Mouse (Mus musculus) ES-Bruce4 (cell line): Measurements from ENCODE around the gene Tom1l2. TPM values are rescaled to one million over a fixed set of nuclear protein-coding genes. Genes with fewer than 3 reads are reported as not detected.

Source experiments
- H3K27ac ChIP-seq: 2 replicates; pipeline ENCODE4 v1.5.1; 2012; ENCODE audit warnings: low read length, inconsistent platforms; ENCODE audit not compliant: insufficient read depth
- H3K27me3 ChIP-seq: 2 replicates; pipeline ENCODE4 v1.6.1; 2012; ENCODE audit warnings: mild to moderate bottlenecking, low read length, inconsistent platforms; ENCODE audit not compliant: control insufficient read depth, poor library complexity, insufficient read depth, severe bottlenecking
- H3K36me3 ChIP-seq: 2 replicates; pipeline ENCODE4 v1.6.1; 2012; ENCODE audit warnings: inconsistent platforms, mild to moderate bottlenecking, low read length, moderate library complexity; ENCODE audit not compliant: control insufficient read depth, poor library complexity, insufficient read depth, severe bottlenecking
- H3K4me1 ChIP-seq: one replicate; pipeline ENCODE4 v1.8.1; 2011; ENCODE audit warnings: low read length; ENCODE audit not compliant: control insufficient read depth, insufficient read depth
- H3K4me3 ChIP-seq: 2 replicates; pipeline ENCODE4 v1.5.1; 2011; ENCODE audit warnings: low read depth, mild to moderate bottlenecking, low read length
- H3K9ac ChIP-seq: 2 replicates; pipeline ENCODE4 v1.6.1; 2012; ENCODE audit warnings: low read depth, mild to moderate bottlenecking, inconsistent platforms; ENCODE audit not compliant: poor library complexity, severe bottlenecking
- H3K9me3 ChIP-seq: replicated peaks from 2 replicates; pipeline ENCODE4 v1.6.1; 2012; ENCODE audit warnings: mild to moderate bottlenecking, low read length, inconsistent platforms; ENCODE audit not compliant: control insufficient read depth, poor library complexity, insufficient read depth, severe bottlenecking
- CTCF ChIP-seq: IDR thresholded peaks from one replicate; pipeline ENCODE4 v1.8.1; 2011; ENCODE audit warnings: low read depth, low read length
- EP300 ChIP-seq: IDR thresholded peaks from 2 replicates; pipeline ENCODE4 v1.6.1; 2011; ENCODE audit warnings: low read depth, low read length; ENCODE audit not compliant: insufficient read depth
- POLR2A ChIP-seq: IDR thresholded peaks from one replicate; pipeline ENCODE4 v1.8.1; 2011; ENCODE audit warnings: low read length; ENCODE audit not compliant: insufficient read depth
- polyA plus RNA-seq: library from polyadenylated mRNA; stranded (reverse); fragments of >200 nt; gene quantifications from 2 replicates; pipeline ENCODE4 v1.2.4, GENCODE M21; 2011; ENCODE audit warnings: low read depth; ENCODE audit not compliant: missing spikeins, insufficient read depth, insufficient read length

The Tom1l2 gene
- polyA plus RNA-seq, 1 experiment = 9.9 TPM

- Histone ChIP-seq H3K27ac (no peak overlapping the region), H3K27me3 (no peaks in the 10 kb centered on the region)
Measured at GRCm38 (mm10) chr11:60308506-60309116, 44.1 kb downstream of the Tom1l2 start.

GRCm38 (mm10) chr11:60308061-60308460 lies 44.6 kb downstream of the Tom1l2 start:
- TF ChIP-seq POLR2A = no peak
- no peak for TF ChIP-seq EP300
- TF ChIP-seq CTCF = no peak
- H3K36me3 ChIP-seq = no peaks in the 10 kb centered on the region
- no peak overlapping the region for H3K9ac ChIP-seq
- no peaks in the 10 kb centered on the region for H3K9me3 ChIP-seq
- peaks cover 2% of the 10 kb centered on the region for H3K4me1 ChIP-seq
- H3K4me3 ChIP-seq = no peak overlapping the region
- H3K27ac ChIP-seq = no peak overlapping the region
- H3K27me3 ChIP-seq = no peaks in the 10 kb centered on the region

More at GRCm38 (mm10) chr11:60308506-60309116, 44.1 kb downstream of the Tom1l2 start:
- no peaks in the 10 kb centered on the region for H3K36me3 ChIP-seq
- H3K4me1 ChIP-seq = peaks cover 2% of the 10 kb centered on the region
- TF ChIP-seq CTCF = no peak
- TF ChIP-seq EP300 = no peak
- no peak for TF ChIP-seq POLR2A
- no peak overlapping the region for H3K9ac ChIP-seq
- no peaks in the 10 kb centered on the region for H3K9me3 ChIP-seq
- no peak overlapping the region for H3K4me3 ChIP-seq

- Histone ChIP-seq H3K4me1 (peaks cover 4% of the 10 kb centered on the region), H3K27me3 (no peaks in the 10 kb centered on the region)
- peak; percentile 33 for TF ChIP-seq CTCF
- TF ChIP-seq EP300 = no peak
- TF ChIP-seq POLR2A = no peak
Measured at GRCm38 (mm10) chr11:60307375-60307825, 45.3 kb downstream of the Tom1l2 start.

GRCm38 (mm10) chr11:60306834-60307233 lies 45.9 kb downstream of the Tom1l2 start:
- TF ChIP-seq EP300 (no peak), CTCF (peak; percentile 38)
- H3K27ac ChIP-seq = no peak overlapping the region

More at GRCm38 (mm10) chr11:60307375-60307825, 45.3 kb downstream of the Tom1l2 start:
- Histone ChIP-seq H3K36me3 (no peaks in the 10 kb centered on the region), H3K27ac (no peak overlapping the region), H3K4me3 (no peak overlapping the region), H3K9me3 (no peaks in the 10 kb centered on the region), H3K9ac (no peak overlapping the region)

GRCm38 (mm10) chr11:60305611-60306010 lies 47.1 kb downstream of the Tom1l2 start:
- Histone ChIP-seq H3K27ac (no peak overlapping the region), H3K4me3 (no peak overlapping the region), H3K36me3 (no peaks in the 10 kb centered on the region), H3K4me1 (peaks cover 4% of the 10 kb centered on the region), H3K9ac (no peak overlapping the region), H3K27me3 (no peaks in the 10 kb centered on the region), H3K9me3 (no peaks in the 10 kb centered on the region)
- no peak for TF ChIP-seq POLR2A
- no peak for TF ChIP-seq EP300
- TF ChIP-seq CTCF = no peak

More at GRCm38 (mm10) chr11:60306834-60307233, 45.9 kb downstream of the Tom1l2 start:
- H3K27me3 ChIP-seq = no peaks in the 10 kb centered on the region
- no peaks in the 10 kb centered on the region for H3K36me3 ChIP-seq
- H3K9ac ChIP-seq = no peak overlapping the region
- peaks cover 4% of the 10 kb centered on the region for H3K4me1 ChIP-seq
- no peaks in the 10 kb centered on the region for H3K9me3 ChIP-seq
- H3K4me3 ChIP-seq = no peak overlapping the region

- no peaks in the 10 kb centered on the region for H3K9me3 ChIP-seq
- no peaks in the 10 kb centered on the region for H3K27me3 ChIP-seq
- no peak overlapping the region for H3K4me3 ChIP-seq
- H3K9ac ChIP-seq = no peak overlapping the region
- H3K27ac ChIP-seq = no peak overlapping the region
- peaks cover 4% of the 10 kb centered on the region for H3K4me1 ChIP-seq
- TF ChIP-seq EP300 (no peak), POLR2A (no peak), CTCF (no peak)
- no peaks in the 10 kb centered on the region for H3K36me3 ChIP-seq
Measured at GRCm38 (mm10) chr11:60303497-60303896, 49.2 kb downstream of the Tom1l2 start.
